Mouse (Mus musculus) heart, postnatal 25 days (tissue): ENCODE results near the gene Cep164. TPM values are rescaled to one million over a fixed set of nuclear protein-coding genes. Genes with fewer than 3 reads are reported as not detected.

Experiments used
- DNase-seq: peaks from one replicate; pipeline ENCODE4 v3.0.0; 2022; ENCODE audit warnings: low spot score
- intact Hi-C: fragments of 180-260 bp; cut with DNase I; formaldehyde crosslinking; loops from one replicate; pipeline ENCODE4 v1.15.1; 2025
- total RNA-seq, 2 experiments: library from RNA; stranded (reverse); gene quantifications; 2 replicates each; pipeline ENCODE4 v1.2.3; 2021

Gene Cep164
- total RNA-seq, 2 experiments from 2014 or later = 5.8 to 6.4 TPM

DNA sequence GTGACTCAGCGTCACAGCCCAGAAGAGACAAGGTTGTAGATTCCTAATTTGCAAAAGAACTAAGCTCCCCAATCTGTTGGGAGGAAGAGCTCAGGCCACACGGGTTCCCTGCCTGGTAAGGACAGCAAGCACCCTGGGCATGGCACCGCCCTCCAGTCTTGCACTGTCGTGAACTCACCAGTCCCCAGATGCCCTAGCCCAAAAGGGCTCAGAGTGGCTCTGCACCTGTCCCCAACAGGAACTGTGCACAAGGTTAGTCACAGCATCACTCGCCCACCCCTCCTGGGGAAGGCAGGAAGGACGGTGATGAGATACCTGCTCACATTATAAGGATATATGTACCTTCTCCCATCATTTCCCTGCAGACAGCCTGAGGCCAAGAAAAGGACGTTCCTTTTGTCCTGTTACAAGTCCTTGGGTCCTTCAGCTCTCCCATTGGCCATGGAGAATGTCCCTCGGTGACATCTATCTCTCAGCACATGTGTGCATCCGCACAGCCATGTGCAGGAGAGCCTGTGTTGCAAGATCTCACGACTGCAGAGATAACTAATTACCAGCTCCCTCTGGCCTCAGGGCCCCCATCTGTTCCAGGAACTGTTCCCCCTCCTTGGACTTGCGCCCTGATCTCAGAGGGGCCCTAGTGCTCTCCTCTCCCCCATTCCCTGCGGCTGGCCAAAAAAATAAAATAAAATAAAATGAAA is 89.3 kb downstream of the Cep164 start:
- no peak for DNase-seq
- intact Hi-C loops = no loop called here

DNA sequence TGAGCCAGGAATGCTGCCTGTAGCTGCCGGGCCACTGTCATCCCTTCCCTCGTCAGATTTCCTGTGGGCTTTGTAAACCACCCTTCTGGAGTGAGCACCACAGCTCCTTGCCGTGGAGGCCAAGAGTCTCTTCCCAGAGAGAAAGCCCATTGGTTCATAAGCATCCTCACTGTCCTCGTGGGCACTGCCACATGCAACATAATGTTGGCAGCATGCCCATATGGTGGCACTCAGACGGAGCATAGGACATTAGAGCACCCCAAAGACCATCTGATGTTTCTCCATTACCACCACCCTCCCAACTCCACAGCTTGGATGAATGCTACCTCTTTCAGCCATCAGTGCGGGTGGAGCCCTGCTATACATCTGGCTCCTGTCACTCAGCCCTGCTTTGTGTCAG is 95.2 kb downstream of the Cep164 start:
- intact Hi-C loops = no loop called here
- no peak for DNase-seq

DNA sequence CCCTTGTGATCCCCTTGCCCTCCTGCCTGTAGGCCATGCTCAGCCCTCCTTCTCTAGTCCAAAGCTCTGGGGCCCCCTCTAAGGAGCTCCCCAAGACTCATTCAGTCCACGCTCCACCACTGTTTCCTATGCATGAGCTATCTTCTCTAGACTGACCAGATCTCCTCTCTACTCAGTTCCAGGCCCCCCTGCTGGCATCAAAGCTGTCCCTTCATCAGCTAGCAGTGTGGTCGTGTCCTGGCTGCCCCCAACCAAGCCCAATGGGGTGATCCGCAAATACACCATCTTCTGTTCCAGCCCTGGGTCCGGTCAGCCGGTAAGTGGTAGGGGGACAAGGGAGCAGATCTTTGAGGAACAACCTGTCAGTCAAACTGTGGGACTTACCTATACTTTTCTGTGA is 96.6 kb downstream of the Cep164 start:
- intact Hi-C loops = no loop called here
- DNase-seq = no peak

DNA sequence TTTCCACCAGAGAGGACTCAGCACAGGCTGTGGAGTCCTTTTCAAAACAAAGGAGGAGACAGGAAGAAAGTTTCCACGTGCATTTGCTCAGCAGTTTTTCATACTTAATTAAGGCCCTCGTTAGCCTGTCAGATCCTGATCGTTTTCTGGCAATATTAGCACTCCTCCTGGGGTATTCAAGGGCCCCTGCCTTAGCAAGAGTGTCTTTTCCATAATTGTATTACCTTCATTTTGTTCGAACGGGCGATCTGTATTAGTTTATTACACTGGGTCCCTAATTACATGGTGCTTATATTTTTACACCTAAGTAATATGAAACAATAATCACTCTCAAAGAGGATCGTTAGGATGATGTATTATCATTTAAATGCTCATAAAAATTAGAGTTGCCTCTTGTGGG is 108.5 kb downstream of the Cep164 start:
- intact Hi-C loops = no loop called here
- DNase-seq = no peak

Other genes starting within 250 kb of the Cep164 start
- 10 to 100 TPM; 31.6 to 33.1 TPM for gene Bace1, start 9.9 kb upstream of the Cep164 start, total RNA-seq
- 10 to 100 TPM; 17.1 to 18.9 TPM for gene Pcsk7, start 77.8 kb upstream of the Cep164 start, total RNA-seq
- gene Rnf214, start 78.2 kb upstream of the Cep164 start, total RNA-seq = 10 to 100 TPM; 30.6 to 31.4 TPM
- 10 to 100 TPM; 45.4 to 93.0 TPM for gene Tagln, start 107.4 kb upstream of the Cep164 start, total RNA-seq
- gene Sidt2, start 126.6 kb upstream of the Cep164 start, total RNA-seq = 10 to 100 TPM; 70.9 to 76.5 TPM
- 10 to 100 TPM; 55.1 to 62.3 TPM for gene Pafah1b2, start 184.0 kb upstream of the Cep164 start, total RNA-seq
- 10 to 100 TPM; 65.6 to 67.2 TPM for gene Sik3, start 184.1 kb upstream of the Cep164 start, total RNA-seq